Mouse (Mus musculus): ENCODE measurements around the gene Bcl11b.

DNA sequence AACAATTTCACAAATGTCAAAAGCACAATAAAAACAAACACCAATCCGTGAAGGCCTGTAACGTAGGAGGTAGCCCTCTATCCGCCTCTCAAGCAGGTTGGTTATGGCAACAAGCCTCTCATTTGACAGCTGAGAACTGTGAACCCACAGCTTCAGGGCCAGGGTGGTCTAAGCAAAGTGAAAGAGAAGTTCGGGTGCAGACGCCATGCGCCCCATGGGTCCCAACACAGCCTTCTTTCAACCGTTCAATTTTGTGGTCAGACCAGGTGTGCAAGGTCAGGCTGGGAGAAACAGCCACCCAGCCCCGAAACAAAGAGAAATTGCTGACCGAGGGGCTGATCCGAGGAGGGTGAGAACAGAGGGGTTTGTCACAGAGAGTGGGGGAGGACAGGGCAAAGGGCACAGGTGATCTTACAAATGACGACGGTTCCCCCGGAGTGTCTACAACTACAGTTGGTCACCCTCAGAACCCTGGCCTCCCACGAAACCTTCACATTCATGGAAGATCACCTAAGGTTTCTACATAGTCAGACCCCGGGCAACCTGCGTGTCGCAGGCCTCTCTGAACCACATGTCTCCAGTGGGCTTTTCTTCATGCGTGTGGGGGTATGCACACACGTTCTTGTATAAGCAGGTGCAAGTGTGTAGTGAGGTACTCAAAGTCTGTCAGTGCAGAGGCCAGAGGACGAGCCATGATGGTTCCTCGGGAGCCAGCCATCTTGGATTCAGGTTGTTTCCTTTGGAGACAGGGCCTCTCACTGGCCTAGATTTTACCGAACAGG is 77.1 kb downstream of the Bcl11b start:
- TF ChIP-seq CTCF (IDR thresholded peaks at IDR 0.05; ENCODE audit: extremely low read depth, insufficient read length, insufficient replicate concordance, low read depth, low read length) (no peak), POLR2A (IDR thresholded peaks at IDR 0.05; ENCODE audit: low read depth, low read length) (no peak)

Measured in small intestine, adult 2 months (tissue).